Mouse (Mus musculus): ENCODE results near the gene 1700047I17Rik2. TPM values are rescaled to one million over a fixed set of nuclear protein-coding genes. Genes with fewer than 3 reads are reported as not detected.
"Not testable (repeated sequence)": the region's sequence is repeated elsewhere in the genome, so short reads cannot be mapped to it uniquely, and the experiment has no call there.

The 1700047I17Rik2 gene
- 5.1 and 7.6 TPM in 2 replicates for polyA plus RNA-seq (2016; fragmentation: Nextera tagmentation; extraction: Ambion mirVana)

GRCm38 (mm10) chr12:55199306-55199705, at the start of gene 1700047I17Rik2:
Gene 1700047I17Rik2, plus strand, starts transcription at chr12:55199592.
- no CpG with 5 or more reads among the region's 40 CpGs for WGBS

GRCm38 (mm10) chr12:55154559-55155448, 44.6 kb upstream of the 1700047I17Rik2 start, which contains the start of gene Srp54b:
Gene Srp54b, plus strand, starts transcription at chr12:55155104.
- not testable (repeated sequence) for DNase-seq (ENCODE audit: low spot score); H3K27me3 ChIP-seq (replicated peaks; ENCODE audit: low read depth, poor library complexity, severe bottlenecking)
- WGBS, result no CpG with 5 or more reads among the region's 57 CpGs

More at GRCm38 (mm10) chr12:55199306-55199705, at the start of gene 1700047I17Rik2:
- H3K27me3 ChIP-seq (replicated peaks; ENCODE audit: low read depth, poor library complexity, severe bottlenecking); H3K9me3 ChIP-seq; H3K36me3 ChIP-seq (replicated peaks); H3K27ac ChIP-seq (replicated peaks); DNase-seq (ENCODE audit: low spot score); H3K4me3 ChIP-seq; H3K4me1 ChIP-seq: not testable (repeated sequence)

GRCm38 (mm10) chr12:55155449-55155783, 44.0 kb upstream of the 1700047I17Rik2 start:
- 1% methylated on average over 12 of the region's 24 CpGs for WGBS
- H3K27me3 ChIP-seq (replicated peaks; ENCODE audit: low read depth, poor library complexity, severe bottlenecking); H3K27ac ChIP-seq (replicated peaks): not testable (repeated sequence)

More at GRCm38 (mm10) chr12:55154559-55155448, 44.6 kb upstream of the 1700047I17Rik2 start, which contains the start of gene Srp54b:
- not testable (repeated sequence) for H3K36me3 ChIP-seq (replicated peaks); H3K9me3 ChIP-seq; H3K27ac ChIP-seq (replicated peaks); H3K4me1 ChIP-seq
- peak within 1 kb of the TSS; percentile 48 for H3K4me3 ChIP-seq

GRCm38 (mm10) chr12:55167034-55167557, 32.3 kb upstream of the 1700047I17Rik2 start:
- not testable (repeated sequence) for H3K27me3 ChIP-seq (replicated peaks; ENCODE audit: low read depth, poor library complexity, severe bottlenecking); H3K27ac ChIP-seq (replicated peaks); H3K4me1 ChIP-seq; H3K4me3 ChIP-seq; H3K9me3 ChIP-seq; H3K36me3 ChIP-seq (replicated peaks); DNase-seq (ENCODE audit: low spot score)
- WGBS, result no CpG with 5 or more reads among the region's 7 CpGs

More at GRCm38 (mm10) chr12:55155449-55155783, 44.0 kb upstream of the 1700047I17Rik2 start:
- not testable (repeated sequence) for H3K9me3 ChIP-seq; H3K4me1 ChIP-seq; H3K36me3 ChIP-seq (replicated peaks); DNase-seq (ENCODE audit: low spot score)
- peak overlapping the region; percentile 48 for H3K4me3 ChIP-seq

GRCm38 (mm10) chr12:55187686-55188085, 11.7 kb upstream of the 1700047I17Rik2 start:
- H3K36me3 ChIP-seq (replicated peaks); DNase-seq (ENCODE audit: low spot score); H3K27ac ChIP-seq (replicated peaks); H3K27me3 ChIP-seq (replicated peaks; ENCODE audit: low read depth, poor library complexity, severe bottlenecking); H3K4me3 ChIP-seq; H3K4me1 ChIP-seq; H3K9me3 ChIP-seq: not testable (repeated sequence)
- no CpG with 5 or more reads among the region's 8 CpGs for WGBS

GRCm38 (mm10) chr12:55189127-55189526, 10.3 kb upstream of the 1700047I17Rik2 start:
- H3K9me3 ChIP-seq; H3K36me3 ChIP-seq (replicated peaks); DNase-seq (ENCODE audit: low spot score); H3K27me3 ChIP-seq (replicated peaks; ENCODE audit: low read depth, poor library complexity, severe bottlenecking); H3K4me1 ChIP-seq; H3K4me3 ChIP-seq; H3K27ac ChIP-seq (replicated peaks): not testable (repeated sequence)
- WGBS, result no CpG with 5 or more reads among the region's 5 CpGs

- H3K9me3 ChIP-seq; DNase-seq (ENCODE audit: low spot score): not testable (repeated sequence)
- WGBS, result no CpG with 5 or more reads among the region's 18 CpGs
Measured at GRCm38 (mm10) chr12:55199799-55200198, 407 bp downstream of the 1700047I17Rik2 start.

GRCm38 (mm10) chr12:55212944-55213343, 13.6 kb downstream of the 1700047I17Rik2 start:
- not testable (repeated sequence) for H3K9me3 ChIP-seq; H3K27me3 ChIP-seq (replicated peaks; ENCODE audit: low read depth, poor library complexity, severe bottlenecking); H3K27ac ChIP-seq (replicated peaks); DNase-seq (ENCODE audit: low spot score); H3K4me3 ChIP-seq; H3K4me1 ChIP-seq; H3K36me3 ChIP-seq (replicated peaks)
- no CpG with 5 or more reads among the region's 6 CpGs for WGBS

More at GRCm38 (mm10) chr12:55199799-55200198, 407 bp downstream of the 1700047I17Rik2 start:
- not testable (repeated sequence) for H3K36me3 ChIP-seq (replicated peaks); H3K27me3 ChIP-seq (replicated peaks; ENCODE audit: low read depth, poor library complexity, severe bottlenecking); H3K27ac ChIP-seq (replicated peaks); H3K4me1 ChIP-seq; H3K4me3 ChIP-seq

GRCm38 (mm10) chr12:55229626-55230519, 30.5 kb downstream of the 1700047I17Rik2 start, which contains the start of gene Srp54c:
Gene Srp54c, plus strand, starts transcription at chr12:55230168.
- H3K9me3 ChIP-seq; H3K36me3 ChIP-seq (replicated peaks); DNase-seq (ENCODE audit: low spot score); H3K4me1 ChIP-seq; H3K27me3 ChIP-seq (replicated peaks; ENCODE audit: low read depth, poor library complexity, severe bottlenecking); H3K27ac ChIP-seq (replicated peaks): not testable (repeated sequence)
- no CpG with 5 or more reads among the region's 57 CpGs for WGBS
- H3K4me3 ChIP-seq, result peak within 1 kb of the TSS; percentile 53

- WGBS, result under 1% methylated on average over 14 of the region's 25 CpGs
- DNase-seq (ENCODE audit: low spot score), result not testable (repeated sequence)
Measured at GRCm38 (mm10) chr12:55230520-55230861, 31.1 kb downstream of the 1700047I17Rik2 start.

GRCm38 (mm10) chr12:55242243-55242642, 42.9 kb downstream of the 1700047I17Rik2 start:
- not testable (repeated sequence) for H3K9me3 ChIP-seq; DNase-seq (ENCODE audit: low spot score); H3K27ac ChIP-seq (replicated peaks); H3K27me3 ChIP-seq (replicated peaks; ENCODE audit: low read depth, poor library complexity, severe bottlenecking); H3K36me3 ChIP-seq (replicated peaks); H3K4me1 ChIP-seq; H3K4me3 ChIP-seq
- WGBS, result no CpG with 5 or more reads among the region's 8 CpGs

More at GRCm38 (mm10) chr12:55230520-55230861, 31.1 kb downstream of the 1700047I17Rik2 start:
- not testable (repeated sequence) for H3K27me3 ChIP-seq (replicated peaks; ENCODE audit: low read depth, poor library complexity, severe bottlenecking); H3K27ac ChIP-seq (replicated peaks); H3K4me1 ChIP-seq; H3K9me3 ChIP-seq; H3K36me3 ChIP-seq (replicated peaks)
- peak overlapping the region; percentile 53 for H3K4me3 ChIP-seq

GRCm38 (mm10) chr12:55261950-55262349, 62.6 kb downstream of the 1700047I17Rik2 start:
- no CpG with 5 or more reads among the region's 8 CpGs for WGBS
- not testable (repeated sequence) for H3K27ac ChIP-seq (replicated peaks); H3K9me3 ChIP-seq; H3K4me1 ChIP-seq; H3K27me3 ChIP-seq (replicated peaks; ENCODE audit: low read depth, poor library complexity, severe bottlenecking); H3K4me3 ChIP-seq; DNase-seq (ENCODE audit: low spot score)
- peaks cover 31% of the 10 kb centered on the region for H3K36me3 ChIP-seq (replicated peaks)

Data from embryonic facial prominence, embryonic 10.5 days (tissue).